Mouse (Mus musculus) CH12.LX (cell line): ENCODE results near the gene Arsb. TPM values are rescaled to one million over a fixed set of nuclear protein-coding genes. Genes with fewer than 3 reads are reported as not detected.
A peak's percentile ranks its signal among the peaks of the same experiment; 100 is the strongest.

Source experiments
- DNase-seq: peaks from one replicate; pipeline ENCODE4 v3.0.0-alpha.2; 2013; ENCODE audit errors: extremely low read depth
- H3K27ac ChIP-seq: 2 replicates; pipeline ENCODE4 v1.5.1; 2012; ENCODE audit warnings: low read depth, mild to moderate bottlenecking, control low read depth, moderate library complexity; ENCODE audit not compliant: insufficient read depth
- H3K27me3 ChIP-seq: replicated peaks from 2 replicates; pipeline ENCODE3; 2012; ENCODE audit warnings: inconsistent platforms
- H3K36me3 ChIP-seq, 2 experiments: replicated peaks in 1 of 2; 2 replicates each; pipeline versions ENCODE3 to v1.6.1; 2012; ENCODE audit warnings: inconsistent platforms in 1 of 2, low read length in 1 of 2, mild to moderate bottlenecking in 1 of 2, mixed read lengths in 1 of 2, moderate library complexity in 1 of 2; ENCODE audit not compliant: control insufficient read depth in 1 of 2, insufficient read depth in 1 of 2
- H3K4me1 ChIP-seq, 2 experiments: 2 replicates each; pipeline ENCODE4 v1.6.1; 2012; ENCODE audit warnings: inconsistent platforms in 1 of 2, moderate library complexity in 1 of 2; ENCODE audit not compliant: insufficient read depth in 2 of 2, control insufficient read depth in 1 of 2
- H3K4me2 ChIP-seq: 2 replicates; pipeline ENCODE4 v1.6.1; 2012; ENCODE audit warnings: low read depth, mild to moderate bottlenecking, control low read depth; ENCODE audit not compliant: poor library complexity, insufficient read depth, severe bottlenecking
- H3K4me3 ChIP-seq, 3 experiments: fragments of 150-350 bp in 1 of 3; sonication (generic) in 1 of 3; replicated peaks in 1 of 3; 2 replicates each; pipeline versions ENCODE3 to v1.5.1; 2011 to 2012; ENCODE audit warnings: low read depth in 2 of 3, low read length in 2 of 3, mild to moderate bottlenecking in 2 of 3, moderate library complexity in 2 of 3, control low read depth in 1 of 3, improper control_type of control experiment in 1 of 3, inconsistent platforms in 1 of 3, mixed read lengths in 1 of 3; ENCODE audit not compliant: poor library complexity in 1 of 3
- H3K79me2 ChIP-seq: replicated peaks from 2 replicates; pipeline ENCODE4 v1.6.1; 2012; ENCODE audit warnings: mild to moderate bottlenecking, moderate library complexity; ENCODE audit not compliant: control insufficient read depth, poor library complexity, insufficient read depth, severe bottlenecking; ENCODE audit errors: extremely low read depth
- H3K9ac ChIP-seq: 2 replicates; pipeline ENCODE4 v1.6.1; 2012; ENCODE audit warnings: low read depth, mild to moderate bottlenecking, control low read depth, moderate library complexity; ENCODE audit not compliant: insufficient read depth
- H3K9me3 ChIP-seq: replicated peaks from 2 replicates; pipeline ENCODE3; 2012; ENCODE audit warnings: low read length, inconsistent platforms, mixed read lengths
- BHLHE40 ChIP-seq: IDR thresholded peaks from 2 replicates; pipeline ENCODE4 v1.6.1; 2011; ENCODE audit warnings: mild to moderate bottlenecking, low read depth, low read length, improper control_type of control experiment
- CHD2 ChIP-seq: IDR thresholded peaks from 2 replicates; pipeline ENCODE4 v1.6.1; 2011; ENCODE audit warnings: low read length, improper control_type of control experiment
- CTCF ChIP-seq, 2 experiments: IDR thresholded peaks in 1 of 2; conservative IDR thresholded peaks in 1 of 2; 2 replicates each; pipeline ENCODE4 v1.5.1; 2011 to 2012; ENCODE audit warnings: low read depth in 2 of 2, low read length in 2 of 2, improper control_type of control experiment in 1 of 2, inconsistent platforms in 1 of 2, mild to moderate bottlenecking in 1 of 2, moderate library complexity in 1 of 2
- E2F4 ChIP-seq: IDR thresholded peaks from 2 replicates; pipeline ENCODE4 v1.6.1; 2011; ENCODE audit warnings: low read depth, low read length, improper control_type of control experiment; ENCODE audit not compliant: insufficient replicate concordance
- ELF1 ChIP-seq: IDR thresholded peaks from 2 replicates; pipeline ENCODE4 v1.6.1; 2014; ENCODE audit warnings: low read depth, mild to moderate bottlenecking, inconsistent platforms, low read length, improper control_type of control experiment
- EP300 ChIP-seq: IDR thresholded peaks from 2 replicates; pipeline ENCODE4 v1.6.1; 2011; ENCODE audit warnings: low read length, improper control_type of control experiment
- GABPA ChIP-seq: IDR thresholded peaks from 2 replicates; pipeline ENCODE4 v1.6.1; 2012; ENCODE audit warnings: low read depth, low read length, improper control_type of control experiment, inconsistent platforms; ENCODE audit not compliant: insufficient replicate concordance
- HCFC1 ChIP-seq: IDR thresholded peaks from 2 replicates; pipeline ENCODE4 v1.6.1; 2012; ENCODE audit warnings: low read depth, mild to moderate bottlenecking, inconsistent platforms, low read length, improper control_type of control experiment
- MAFK ChIP-seq: IDR thresholded peaks from 2 replicates; pipeline ENCODE4 v1.6.1; 2011; ENCODE audit warnings: low read length, improper control_type of control experiment; ENCODE audit not compliant: insufficient replicate concordance
- MAX ChIP-seq: IDR thresholded peaks from 2 replicates; pipeline ENCODE4 v1.6.1; 2011; ENCODE audit warnings: low read length, improper control_type of control experiment
- MAZ ChIP-seq: IDR thresholded peaks from 2 replicates; pipeline ENCODE4 v1.6.1; 2012; ENCODE audit warnings: low read depth, mild to moderate bottlenecking, inconsistent platforms, low read length, improper control_type of control experiment, moderate library complexity
- MEF2A ChIP-seq: IDR thresholded peaks from 2 replicates; pipeline ENCODE4 v1.6.1; 2014; ENCODE audit warnings: low read depth, mild to moderate bottlenecking, inconsistent platforms, low read length, improper control_type of control experiment, borderline replicate concordance
- MYC ChIP-seq: IDR thresholded peaks from 2 replicates; pipeline ENCODE4 v1.6.1; 2011; ENCODE audit warnings: low read depth, mild to moderate bottlenecking, improper control_type of control experiment, low read length
- NELFE ChIP-seq: IDR thresholded peaks from 2 replicates; pipeline ENCODE4 v1.6.1; 2011; ENCODE audit warnings: low read depth, low read length, improper control_type of control experiment
- PAX5 ChIP-seq: IDR thresholded peaks from 2 replicates; pipeline ENCODE4 v1.6.1; 2012; ENCODE audit warnings: low read length, inconsistent platforms, mixed read lengths
- POLR2A ChIP-seq: IDR thresholded peaks from 2 replicates; pipeline ENCODE4 v1.6.1; 2011; ENCODE audit warnings: low read depth, mild to moderate bottlenecking, improper control_type of control experiment, low read length
- POLR2AphosphoS2 ChIP-seq: IDR thresholded peaks from 2 replicates; pipeline ENCODE4 v1.6.1; 2011; ENCODE audit warnings: low read depth, low read length, improper control_type of control experiment
- RAD21 ChIP-seq: IDR thresholded peaks from 2 replicates; pipeline ENCODE4 v1.6.1; 2011; ENCODE audit warnings: low read depth, mild to moderate bottlenecking, low read length, improper control_type of control experiment, moderate library complexity
- RCOR1 ChIP-seq: conservative IDR thresholded peaks from 2 replicates; pipeline ENCODE4 v1.6.1; 2012; ENCODE audit warnings: low read depth, mild to moderate bottlenecking, inconsistent platforms, low read length, improper control_type of control experiment
- SMC3 ChIP-seq: IDR thresholded peaks from 2 replicates; pipeline ENCODE4 v1.6.1; 2011; ENCODE audit warnings: low read depth, low read length, improper control_type of control experiment
- TCF12 ChIP-seq: IDR thresholded peaks from 2 replicates; pipeline ENCODE4 v1.6.1; 2014; ENCODE audit warnings: low read depth, mild to moderate bottlenecking, inconsistent platforms, low read length, improper control_type of control experiment
- UBTF ChIP-seq: IDR thresholded peaks from 2 replicates; pipeline ENCODE4 v1.6.1; 2012; ENCODE audit warnings: low read depth, mild to moderate bottlenecking, inconsistent platforms, low read length, improper control_type of control experiment, moderate library complexity
- USF1 ChIP-seq: IDR thresholded peaks from 2 replicates; pipeline ENCODE4 v1.6.1; 2014; ENCODE audit warnings: low read depth, mild to moderate bottlenecking, inconsistent platforms, low read length, improper control_type of control experiment
- USF2 ChIP-seq: conservative IDR thresholded peaks from 2 replicates; pipeline ENCODE4 v1.6.1; 2011; ENCODE audit warnings: low read depth, low read length, improper control_type of control experiment
- ZC3H11A ChIP-seq: IDR thresholded peaks from 2 replicates; pipeline ENCODE4 v1.6.1; 2012; ENCODE audit warnings: low read depth, mild to moderate bottlenecking, inconsistent platforms, low read length, improper control_type of control experiment
- ZKSCAN1 ChIP-seq: IDR thresholded peaks from 2 replicates; pipeline ENCODE4 v1.6.1; 2012; ENCODE audit warnings: low read depth, inconsistent platforms, low read length, improper control_type of control experiment, borderline replicate concordance
- ZNF384 ChIP-seq: IDR thresholded peaks from 2 replicates; pipeline ENCODE4 v1.6.1; 2012; ENCODE audit warnings: low read depth, low read length, improper control_type of control experiment, inconsistent platforms
- dilution Hi-C: fragments of 300-500 bp; cut with MboI; formaldehyde crosslinking; loops from 2 replicates; pipeline ENCODE4 v1.14.3; 2020; ENCODE audit warnings: low sequenced_read_pairs; ENCODE audit not compliant: extremely low pct_unique_long_range_greater_than_20kb, extremely low pct_ligation_motif_present
- in situ Hi-C: fragments of 300-500 bp; cut with MboI; formaldehyde crosslinking; loops from 3 replicates; pipeline ENCODE4 v1.14.3; 2019; ENCODE audit warnings: low sequenced_read_pairs, low pct_ligation_motif_present, low pct_unique_long_range_greater_than_20kb, mixed read lengths
- polyA plus RNA-seq: library from polyadenylated mRNA; unstranded; fragments of >175 nt; gene quantifications from 2 replicates; pipeline ENCODE4 v1.2.1, GENCODE M21; 2012; ENCODE audit warnings: low read depth; ENCODE audit not compliant: insufficient read length
- total RNA-seq, 2 experiments: library from RNA; depleted of rRNA; stranded (reverse); fragments of 300-350 nt in 1 of 2; fragments of >200 nt in 1 of 2; gene quantifications; 2 replicates each; pipeline ENCODE4 v1.2.3; 2012 to 2014

Arsb gene
- total and polyA plus RNA-seq, 3 experiments = 1.0 to 9.8 (median 2.0) TPM

DNA sequence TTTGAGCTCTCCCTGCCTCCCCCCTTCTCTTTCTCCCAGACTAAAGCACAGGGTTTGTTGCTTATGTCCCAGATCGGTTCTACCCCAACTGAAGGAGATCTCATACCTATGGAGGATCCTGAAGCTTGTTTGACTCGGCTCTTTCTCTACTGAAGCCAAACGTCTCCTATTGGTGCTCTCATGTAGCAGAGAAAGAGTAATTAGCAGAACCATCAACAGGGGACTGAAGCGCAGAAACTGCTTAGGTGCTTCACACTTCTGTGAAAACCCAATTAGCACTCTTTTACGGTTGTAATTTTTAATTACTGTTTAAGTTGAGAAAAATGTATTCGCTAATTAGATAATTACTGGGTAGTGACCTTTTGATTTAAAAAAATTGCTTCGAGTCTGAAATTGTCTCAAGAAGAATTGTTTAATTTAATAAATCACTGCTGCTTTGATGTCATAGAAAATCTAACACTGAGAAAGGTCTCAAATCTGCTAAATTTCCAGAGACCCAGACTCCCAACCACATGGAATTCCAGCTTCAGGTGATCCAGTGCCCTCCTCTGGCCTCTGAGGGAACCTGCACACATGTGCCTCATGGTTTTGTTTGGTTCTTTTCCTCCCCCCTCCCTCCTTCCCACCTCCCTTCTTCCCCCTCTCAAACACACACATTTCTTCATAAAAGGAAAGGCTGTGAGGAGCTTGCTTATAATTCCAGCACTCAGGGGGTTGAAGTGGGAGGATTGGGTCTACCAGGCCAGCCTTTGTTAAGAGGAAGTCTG lies 54.5 kb downstream of the Arsb start:
- Histone ChIP-seq H3K36me3 (no peaks in the 10 kb centered on the region), H3K27ac (no peak overlapping the region), H3K4me1 (peaks cover 0 to 5% of the 10 kb centered on the region in 2 experiments; a peak in 2 of 4 replicates), H3K4me2 (no peak overlapping the region), H3K9me3 (no peaks in the 10 kb centered on the region), H3K27me3 (no peaks in the 10 kb centered on the region), H3K4me3 (no peak overlapping the region), H3K79me2 (no peaks in the 10 kb centered on the region), H3K9ac (no peak overlapping the region)
- in situ Hi-C loops = no loop called here
- dilution Hi-C loops = no loop called here
- TF ChIP-seq GABPA = no peak
- no peak for TF ChIP-seq PAX5
- peak in 1 of 2 experiments; percentile 12; a peak in 1 of 4 replicates for TF ChIP-seq CTCF (conservative IDR thresholded peaks at IDR 0.05 in 1 of 2, IDR thresholded peaks at IDR 0.05 in 1 of 2; ENCODE audit: low read depth in 2 of 2, low read length in 2 of 2)
- 0 out of 2 replicates have a peak, but pooled peaks have one; percentile 5 for TF ChIP-seq SMC3
- TF ChIP-seq E2F4 = no peak
- no peak for TF ChIP-seq MAX
- TF ChIP-seq POLR2A = no peak
- no peak for TF ChIP-seq NELFE
- TF ChIP-seq USF1 = no peak
- no peak for TF ChIP-seq ZNF384
- no peak for TF ChIP-seq MEF2A
- TF ChIP-seq ZC3H11A = no peak
- DNase-seq = no peak

DNA sequence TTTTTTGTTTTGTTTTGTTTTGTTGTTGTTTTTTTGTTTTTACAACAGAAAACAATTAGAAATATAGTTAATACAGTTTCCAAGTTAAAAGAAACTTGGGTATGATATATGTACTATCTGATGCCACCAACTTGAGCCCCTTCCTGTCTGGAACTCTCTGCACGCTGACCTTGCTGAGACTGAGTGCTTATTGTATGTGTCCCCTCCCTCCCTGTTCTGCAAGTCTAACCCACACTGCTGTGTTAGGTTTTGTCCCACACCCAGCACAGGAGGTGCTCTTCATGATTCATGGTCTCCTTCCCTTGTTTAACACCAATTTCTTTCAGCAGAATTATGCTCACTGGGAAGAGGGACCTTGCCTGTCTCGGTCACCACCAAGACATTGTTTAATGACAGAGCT lies 56.3 kb downstream of the Arsb start:
- H3K4me2 ChIP-seq = no peak overlapping the region
- peaks cover 3% of the 10 kb centered on the region for H3K9me3 ChIP-seq
- H3K9ac ChIP-seq = no peak overlapping the region
- H3K36me3 ChIP-seq = no peaks in the 10 kb centered on the region
- in situ Hi-C loops (no loop called here), dilution Hi-C loops (no loop called here)
- DNase-seq = no peak
- TF ChIP-seq MAX = no peak
- no peak for TF ChIP-seq POLR2A
- no peak for TF ChIP-seq MAZ
- no peak for TF ChIP-seq RCOR1
- no peak for TF ChIP-seq MYC
- no peak for TF ChIP-seq RAD21
- TF ChIP-seq BHLHE40 = no peak
- TF ChIP-seq PAX5 = no peak
- no peak for TF ChIP-seq POLR2AphosphoS2
- TF ChIP-seq USF2 = no peak
- no peak for TF ChIP-seq HCFC1
- no peak for TF ChIP-seq CHD2
- no peak for TF ChIP-seq ZNF384
- no peak for TF ChIP-seq UBTF
- TF ChIP-seq EP300 = no peak
- no peak for TF ChIP-seq TCF12
- no peak for TF ChIP-seq ELF1
- no peak for TF ChIP-seq ZKSCAN1
- TF ChIP-seq MAFK = no peak
- TF ChIP-seq CTCF (conservative IDR thresholded peaks at IDR 0.05 in 1 of 2, IDR thresholded peaks at IDR 0.05 in 1 of 2; ENCODE audit: low read depth in 2 of 2, low read length in 2 of 2) = no peak
- no peaks in the 10 kb centered on the region for H3K4me1 ChIP-seq
- H3K27ac ChIP-seq = no peak overlapping the region
- H3K79me2 ChIP-seq = no peaks in the 10 kb centered on the region
- no peak overlapping the region for H3K4me3 ChIP-seq
- no peaks in the 10 kb centered on the region for H3K27me3 ChIP-seq
